Mouse (Mus musculus): ENCODE measurements at regions not wholly inside any gene's neighbourhood (a gene's known extent, or its start where the extent isn't known, plus 50 kb on each side); places are given as distances from the start of the nearest gene placed in this dataset.

DNA sequence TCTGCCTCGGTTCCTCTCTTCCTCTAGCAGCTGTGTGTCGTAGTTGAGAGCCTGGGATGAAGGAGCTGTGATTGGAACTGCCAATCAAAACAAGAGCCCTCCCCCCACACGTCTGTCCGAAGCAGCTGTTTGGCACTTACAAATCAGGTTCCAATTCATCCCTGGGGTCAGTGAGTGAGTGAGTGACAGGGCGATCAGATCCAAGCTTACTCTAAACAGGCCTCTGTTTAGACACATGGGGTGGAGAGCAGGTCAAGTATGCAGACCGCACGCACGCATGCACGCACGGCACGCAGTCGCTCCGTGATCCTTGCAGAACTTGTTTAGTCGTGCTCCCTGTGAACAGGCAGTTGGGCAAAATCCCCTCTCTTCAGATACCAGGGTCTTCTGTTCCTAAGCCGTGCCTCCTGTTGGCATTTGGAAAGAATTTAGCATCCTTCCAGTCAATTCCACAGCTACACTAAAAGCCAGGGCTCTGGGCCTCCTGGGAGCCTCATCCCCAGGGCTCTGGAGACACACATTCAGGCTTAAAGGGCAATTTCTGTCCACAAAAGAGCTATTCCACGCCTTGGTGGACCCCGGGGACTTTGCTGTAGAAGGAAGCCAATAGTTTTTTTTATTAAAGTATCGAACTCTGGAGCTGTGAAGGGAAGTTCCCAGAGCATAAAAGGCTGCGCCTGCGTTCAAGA is 52.2 kb upstream of the Kcng1 start:
- Histone ChIP-seq H3K36me3 (ENCODE audit: control insufficient read depth, insufficient read depth, low read length) (no peaks in the 10 kb centered on the region), H3K4me1 (ENCODE audit: control insufficient read depth, insufficient read depth, low read length) (peaks cover 13% of the 10 kb centered on the region), H3K9me3 (ENCODE audit: control insufficient read depth, low read length) (no peaks in the 10 kb centered on the region), H3K27ac (ENCODE audit: low read depth, low read length) (no peak overlapping the region), H3K4me3 (ENCODE audit: low read length) (no peak overlapping the region), H3K9ac (ENCODE audit: low read depth, low read length) (no peak overlapping the region), H3K27me3 (ENCODE audit: control insufficient read depth, insufficient read depth, low read length) (no peaks in the 10 kb centered on the region; the same call in 1 of the 2 replicates), H3K4me2 (replicated peaks; ENCODE audit: low read depth, low read length) (no peak overlapping the region)
- WGBS, result 47% methylated on average over 20 of the region's 20 CpGs
- ATAC-seq (ENCODE audit: low FRiP score, low TSS enrichment), result no peak

DNA sequence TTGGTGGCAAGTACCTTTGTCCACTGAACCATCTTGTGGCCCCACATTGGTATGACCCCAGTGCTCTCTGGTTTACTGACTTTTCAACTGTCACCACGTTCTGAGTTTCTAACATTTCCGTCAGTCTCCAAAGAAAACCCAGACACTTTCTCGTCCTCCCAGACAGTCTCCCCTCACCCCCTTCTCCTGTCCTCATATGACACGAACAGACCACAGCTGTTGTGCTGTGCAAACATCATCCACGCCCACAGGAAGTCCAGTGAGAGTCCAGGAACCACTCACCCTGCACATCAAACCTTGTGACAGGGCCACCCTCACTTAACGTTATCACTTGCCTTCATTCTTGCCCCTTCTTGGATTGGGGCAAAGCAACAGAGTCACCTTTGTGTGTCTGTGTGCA is 51.4 kb upstream of the Kcng1 start:
- Histone ChIP-seq H3K9ac (ENCODE audit: low read depth, low read length) (no peak overlapping the region), H3K27me3 (ENCODE audit: control insufficient read depth, insufficient read depth, low read length) (no peaks in the 10 kb centered on the region; the same call in 1 of the 2 replicates), H3K36me3 (ENCODE audit: control insufficient read depth, insufficient read depth, low read length) (no peaks in the 10 kb centered on the region), H3K4me1 (ENCODE audit: control insufficient read depth, insufficient read depth, low read length) (peaks cover 13% of the 10 kb centered on the region), H3K4me3 (ENCODE audit: low read length) (no peak overlapping the region), H3K4me2 (replicated peaks; ENCODE audit: low read depth, low read length) (no peak overlapping the region), H3K9me3 (ENCODE audit: control insufficient read depth, low read length) (no peaks in the 10 kb centered on the region), H3K27ac (ENCODE audit: low read depth, low read length) (no peak overlapping the region)
- WGBS, result 24% methylated on average over 6 of the region's 6 CpGs
- ATAC-seq (ENCODE audit: low FRiP score, low TSS enrichment), result 0 out of 2 replicates have a peak, but pooled peaks have one; percentile 32
